Mouse (Mus musculus) gonadal fat pad, adult 2 months (tissue): ENCODE results near the gene Prpf40a. TPM values are rescaled to one million over a fixed set of nuclear protein-coding genes. Genes with fewer than 3 reads are reported as not detected.

Experiments
- DNase-seq: peaks from one replicate; pipeline ENCODE4 v3.0.0-alpha.2; 2012; ENCODE audit warnings: low read depth
- polyA plus RNA-seq: library from polyadenylated mRNA; depleted of rRNA; stranded (reverse); fragments of >200 nt; gene quantifications from 2 replicates; pipeline ENCODE4 v1.2.3, GENCODE M21; 2012; rRNA removed

Prpf40a gene
- polyA plus RNA-seq, 1 experiment, result 27.1 TPM

- DNase-seq, result no peak
Measured at GRCm38 (mm10) chr2:53106056-53106455, 85.0 kb downstream of the Prpf40a start.

DNA sequence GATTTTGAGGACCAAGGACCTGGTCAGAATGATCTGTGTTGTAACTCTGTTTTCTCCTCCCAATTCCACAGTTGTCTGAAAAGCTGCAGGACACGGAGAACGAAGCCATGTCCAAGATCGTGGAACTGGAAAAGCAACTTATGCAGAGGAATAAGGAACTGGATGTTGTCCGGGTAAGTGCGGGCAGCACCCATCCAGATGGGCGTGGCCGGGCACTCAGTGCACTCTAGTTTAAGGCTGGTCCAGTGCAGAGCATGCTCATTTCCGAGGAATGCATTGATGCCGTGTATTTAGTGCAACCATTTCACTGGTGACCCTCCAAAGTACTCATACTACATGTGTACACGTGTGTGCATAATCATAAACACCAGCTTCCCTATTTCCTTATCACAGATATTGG lies 85.7 kb downstream of the Prpf40a start:
- no peak for DNase-seq

- no peak for DNase-seq
Measured at GRCm38 (mm10) chr2:53102901-53103300, 88.2 kb downstream of the Prpf40a start.

DNA sequence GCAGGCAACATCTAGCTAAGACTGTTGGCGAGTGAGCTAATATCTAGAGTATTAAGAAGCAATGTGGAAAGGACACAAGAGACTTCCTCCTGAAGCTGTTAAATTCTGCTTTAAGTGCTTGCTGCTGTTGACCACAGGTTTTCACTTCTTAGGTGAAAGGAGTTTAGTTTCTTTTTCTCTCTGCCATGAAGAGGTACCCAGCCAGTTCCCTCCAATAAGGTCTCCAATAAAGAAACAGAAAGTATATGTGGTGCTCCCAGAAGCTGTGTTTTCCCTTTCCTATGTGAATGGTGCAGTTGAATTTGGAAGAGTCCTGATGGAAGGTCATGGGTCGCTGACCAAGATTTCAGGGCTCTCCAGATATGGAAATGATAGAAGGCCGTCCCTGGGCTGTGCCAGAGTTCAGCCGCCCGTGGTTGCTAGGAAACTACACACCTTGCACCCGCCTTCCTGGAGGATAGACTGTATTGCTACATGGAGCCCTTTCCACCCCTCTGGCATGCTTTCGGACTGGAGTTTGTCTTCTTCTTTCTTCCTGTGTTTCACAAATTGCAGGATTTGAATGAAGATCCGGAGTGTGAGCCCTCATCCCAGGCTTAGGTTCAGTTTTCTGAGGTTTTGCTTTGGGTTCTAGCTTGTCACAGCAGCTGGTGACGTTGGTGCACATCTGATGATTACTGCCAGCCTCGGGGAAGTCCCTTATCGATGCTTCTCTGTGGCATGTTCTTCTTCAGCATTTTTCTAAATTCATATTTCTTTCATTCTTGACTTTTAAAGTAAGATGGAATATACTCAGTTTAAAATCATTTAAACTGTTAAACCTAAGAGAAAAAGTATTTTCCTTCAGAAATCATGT lies 89.0 kb downstream of the Prpf40a start:
- no peak for DNase-seq

GRCm38 (mm10) chr2:53100093-53100492 lies 91.0 kb downstream of the Prpf40a start:
- no peak for DNase-seq

GRCm38 (mm10) chr2:53095489-53095888 lies 95.6 kb downstream of the Prpf40a start:
- no peak for DNase-seq

DNA sequence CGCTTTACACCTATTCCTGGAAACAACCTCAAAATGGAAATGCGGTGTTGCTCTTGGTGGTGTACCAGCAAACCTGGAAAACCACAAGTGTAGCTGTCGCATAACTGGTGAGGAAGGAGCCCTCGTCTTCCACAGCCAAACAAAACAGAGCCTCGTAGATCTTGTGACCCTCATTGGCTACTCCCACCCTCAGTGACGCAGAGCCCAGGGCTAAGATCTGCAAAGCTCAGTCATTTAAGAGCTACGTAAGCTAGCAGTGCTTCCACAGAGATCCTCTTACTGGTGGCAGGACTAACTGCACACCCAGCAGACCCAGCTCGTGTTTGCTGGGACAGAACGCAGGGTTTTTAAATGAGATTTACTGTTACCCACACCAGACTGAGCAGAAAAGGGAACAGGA lies 96.1 kb downstream of the Prpf40a start:
- DNase-seq, result no peak

DNA sequence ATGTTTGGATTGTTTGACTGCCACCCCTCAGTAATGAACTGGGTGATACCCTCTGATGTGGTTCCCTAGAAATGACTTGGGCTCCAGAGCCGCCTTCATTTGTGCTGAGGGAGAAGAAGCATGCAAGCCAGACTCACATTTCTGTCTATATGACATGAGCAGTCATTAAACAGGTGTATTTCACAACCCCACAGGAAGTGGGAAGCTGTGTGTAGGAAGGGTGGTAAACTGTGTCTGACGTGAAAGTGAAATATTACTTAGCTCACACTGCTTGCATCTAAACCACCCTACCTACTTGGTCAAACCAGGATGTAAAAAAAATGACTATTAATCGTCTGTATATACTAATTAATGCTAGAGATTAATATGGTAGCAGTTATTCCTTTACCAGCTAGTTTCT lies 102.3 kb downstream of the Prpf40a start:
- no peak for DNase-seq

GRCm38 (mm10) chr2:53085617-53086202 lies 105.4 kb downstream of the Prpf40a start:
- no peak for DNase-seq

Other genes starting within 250 kb of the Prpf40a start
- 13.0 and 15.8 TPM in 2 replicates for gene Arl6ip6, start 442 bp upstream of the Prpf40a start, polyA plus RNA-seq